Mouse (Mus musculus) intestine, postnatal 0 days (tissue): Measurements from ENCODE around the gene Ttll10. TPM values are rescaled to one million over a fixed set of nuclear protein-coding genes. Genes with fewer than 3 reads are reported as not detected.
A peak's percentile ranks its signal among the peaks of the same experiment; 100 is the strongest.

Experiments
- ATAC-seq: fragments of 200-750 bp; cut with Nextera tagmentation; 2 replicates; pipeline ENCODE4 v1.8.0; 2017; ENCODE audit warnings: mild to moderate bottlenecking, moderate TSS enrichment, moderate library complexity
- H3K27ac ChIP-seq: fragments of 300-500 bp; sonication (generic); 2 replicates; pipeline ENCODE4 v1.5.1; 2014; ENCODE audit warnings: mild to moderate bottlenecking, low read depth, low read length, moderate library complexity
- H3K27me3 ChIP-seq: fragments of 300-500 bp; sonication (generic); replicated peaks from 2 replicates; pipeline ENCODE4 v1.6.1; 2014; ENCODE audit warnings: low read length, mixed read lengths; ENCODE audit not compliant: control insufficient read depth, insufficient read depth
- H3K36me3 ChIP-seq: fragments of 300-500 bp; sonication (generic); 2 replicates; pipeline ENCODE4 v1.6.1; 2014; ENCODE audit warnings: mild to moderate bottlenecking, moderate library complexity; ENCODE audit not compliant: control insufficient read depth, insufficient read depth
- H3K4me1 ChIP-seq: fragments of 300-500 bp; sonication (generic); replicated peaks from 2 replicates; pipeline ENCODE4 v1.6.1; 2014; ENCODE audit warnings: antibody characterized with exemption, low read length, mixed read lengths; ENCODE audit not compliant: control insufficient read depth, insufficient read depth
- H3K4me2 ChIP-seq: fragments of 300-500 bp; sonication (generic); replicated peaks from 2 replicates; pipeline ENCODE4 v1.6.1; 2014; ENCODE audit warnings: low read depth, mild to moderate bottlenecking, moderate library complexity
- H3K4me3 ChIP-seq: fragments of 300-500 bp; sonication (generic); 2 replicates; pipeline ENCODE4 v1.5.1; 2014; ENCODE audit warnings: low read depth, low read length
- H3K9ac ChIP-seq: fragments of 300-500 bp; sonication (generic); 2 replicates; pipeline ENCODE4 v1.6.1; 2014; ENCODE audit warnings: mild to moderate bottlenecking, low read depth, low read length
- H3K9me3 ChIP-seq: fragments of 300-500 bp; sonication (generic); 2 replicates; pipeline ENCODE4 v1.6.1; 2016; ENCODE audit warnings: mixed run types; ENCODE audit not compliant: control insufficient read depth
- CTCF ChIP-seq: sonication (generic); IDR thresholded peaks from 2 replicates; pipeline ENCODE4 v1.5.1; 2016; ENCODE audit warnings: low read depth, mild to moderate bottlenecking, control low read depth, antibody characterized with exemption, moderate library complexity
- WGBS: fragments of 180-500 bp; shearing (Covaris S2); extraction: QIAGEN DNeasy Blood & Tissue Kit; methylation state at CpG from one replicate; pipeline ENCODE4 v1.1.7; 2014; 5-methylcytosine and 5-hydroxymethylcytosine counted together
- microRNA counts: library from miRNA; unstranded; fragments of <30 nt; microRNA quantifications from one replicate; lab custom pipeline; 2016
- microRNA-seq: library from miRNA; unstranded; fragments of <30 nt; microRNA quantifications from one replicate; pipeline ENCODE4, GENCODE M21; 2016
- polyA plus RNA-seq: library from polyadenylated mRNA; unstranded; fragments of >200 nt; fragmentation: Nextera tagmentation; extraction: Ambion mirVana; gene quantifications from 2 replicates; pipeline ENCODE4 v1.2.1, GENCODE M21; 2015

The Ttll10 gene
- polyA plus RNA-seq, 1 experiment from 2014 or later, result 2.1 TPM

DNA sequence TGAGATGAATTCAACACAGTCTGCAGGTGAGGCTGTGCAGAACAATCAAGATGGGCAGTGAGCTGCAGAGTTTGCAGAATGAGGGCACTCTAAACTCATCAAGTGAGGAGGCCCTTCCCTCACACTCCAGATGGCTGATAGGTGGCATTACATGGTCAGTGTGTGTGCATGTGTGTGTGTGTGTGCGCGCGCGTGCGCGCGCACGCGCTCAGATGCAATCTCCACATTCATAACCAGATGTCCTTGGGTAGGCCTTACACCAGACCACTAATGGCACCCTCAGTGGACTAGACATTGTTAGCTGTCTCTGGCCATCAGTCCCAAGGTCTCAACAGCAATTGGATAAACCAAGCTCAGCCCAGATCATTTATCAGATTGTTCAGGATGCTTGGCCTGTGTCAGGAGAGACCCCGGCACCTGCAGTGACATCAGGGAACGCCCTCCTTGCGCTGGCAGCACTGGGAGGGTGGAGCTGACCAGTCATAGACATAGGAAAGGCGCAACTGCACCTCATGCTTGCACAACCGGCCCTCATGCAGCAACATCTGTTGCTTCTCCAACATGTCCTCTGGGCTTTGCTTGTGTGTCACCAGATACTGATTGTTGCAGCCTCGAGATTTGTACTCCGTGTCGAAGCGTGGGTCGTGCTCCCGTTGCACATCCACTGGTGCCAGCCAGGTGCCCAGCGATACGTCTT, 67.9 kb downstream of the Ttll10 start:
- Histone ChIP-seq H3K9ac (peak overlapping the region; percentile 75; the same call in 1 of the 2 replicates), H3K36me3 (peaks cover 6% of the 10 kb centered on the region; the same call in 1 of the 2 replicates), H3K27ac (no peak overlapping the region; the same call in 1 of the 2 replicates), H3K4me2 (peak overlapping the region; percentile 98), H3K9me3 (no peaks in the 10 kb centered on the region), H3K4me3 (peak overlapping the region; percentile 90), H3K27me3 (no peaks in the 10 kb centered on the region), H3K4me1 (no peaks in the 10 kb centered on the region)
- 76% methylated on average over 22 of the region's 22 CpGs for WGBS
- ATAC-seq, result no peak
- peak; percentile 11; the same call in 1 of the 2 replicates for TF ChIP-seq CTCF

MicroRNAs encoded within 50 kb of the gene (microRNA counts, 519-probe panel; counts per million panel counts)
- microRNA mmu-miR-200a (lab: Ali Mortazavi, UCI), result 5,548 counts per million, percentile 92 among the panel's probes with 10 or more counts
- microRNA mmu-miR-200b (lab: Ali Mortazavi, UCI), result 6,052 counts per million, percentile 97 among the panel's probes with 10 or more counts
- microRNA mmu-miR-429 (lab: Ali Mortazavi, UCI), result 6,396 counts per million, percentile 100 among the panel's probes with 10 or more counts

Small RNA genes within 50 kb of the gene (microRNA-seq; reads per million reads assigned to microRNA genes)
- gene Mir200a (3,855 reads per million, percentile 89 among the genes with 10 or more reads in this experiment), gene Mir200b (36,869 reads per million, percentile 99 among the genes with 10 or more reads in this experiment), gene Mir429 (44,775 reads per million, percentile 99 among the genes with 10 or more reads in this experiment)

Other genes starting within 250 kb of the Ttll10 start
- gene Ccnl2, start 246.9 kb downstream of the Ttll10 start, polyA plus RNA-seq, result 54.7 and 65.1 TPM in 2 replicates
- gene Aurkaip1, start 228.1 kb downstream of the Ttll10 start, polyA plus RNA-seq, result 152 and 153 TPM in 2 replicates
- gene Mxra8, start 219.7 kb downstream of the Ttll10 start, polyA plus RNA-seq, result 38.5 and 39.9 TPM in 2 replicates
- gene Dvl1, start 212.0 kb downstream of the Ttll10 start, polyA plus RNA-seq, result 6.3 and 6.5 TPM in 2 replicates
- 0.16 and 0.22 TPM in 2 replicates for gene Tas1r3, start 196.1 kb downstream of the Ttll10 start, polyA plus RNA-seq
- 17.4 and 19.2 TPM in 2 replicates for gene Cptp, start 190.0 kb downstream of the Ttll10 start, polyA plus RNA-seq
- 19.9 and 20.9 TPM in 2 replicates for gene Ints11, start 189.9 kb downstream of the Ttll10 start, polyA plus RNA-seq
- 23.6 and 23.8 TPM in 2 replicates for gene Pusl1, start 167.6 kb downstream of the Ttll10 start, polyA plus RNA-seq
- 4.4 TPM in 2 replicates for gene Acap3, start 167.6 kb downstream of the Ttll10 start, polyA plus RNA-seq
- gene Ube2j2, start 115.6 kb downstream of the Ttll10 start, polyA plus RNA-seq, result 101 and 104 TPM in 2 replicates
- gene C1qtnf12, start 97.1 kb downstream of the Ttll10 start, polyA plus RNA-seq, result 129 and 138 TPM in 2 replicates
- gene B3galt6, start 66.8 kb downstream of the Ttll10 start, polyA plus RNA-seq, result 5.8 and 6.0 TPM in 2 replicates
- 219 and 222 TPM in 2 replicates for gene Sdf4, start 66.5 kb downstream of the Ttll10 start, polyA plus RNA-seq
- 0.14 and 0.35 TPM in 2 replicates for gene Tnfrsf4, start 45.6 kb downstream of the Ttll10 start, polyA plus RNA-seq
- gene Tnfrsf18, start 33.2 kb downstream of the Ttll10 start, polyA plus RNA-seq, result 0.55 and 0.56 TPM in 2 replicates
- gene 9430015G10Rik, start 50.6 kb upstream of the Ttll10 start, polyA plus RNA-seq, result 3.4 and 3.5 TPM in 2 replicates
- gene Rnf223, start 71.1 kb upstream of the Ttll10 start, polyA plus RNA-seq, result not detected in 2 replicates
- 15.1 and 17.7 TPM in 2 replicates for gene Agrn, start 138.1 kb upstream of the Ttll10 start, polyA plus RNA-seq
- 36.0 and 40.5 TPM in 2 replicates for gene Isg15, start 141.4 kb upstream of the Ttll10 start, polyA plus RNA-seq
- gene AW011738, start 143.9 kb upstream of the Ttll10 start, polyA plus RNA-seq, result 0.85 and 0.93 TPM in 2 replicates
- gene Perm1, start 156.5 kb upstream of the Ttll10 start, polyA plus RNA-seq, result 0.39 and 0.47 TPM in 2 replicates
- gene Plekhn1, start 175.4 kb upstream of the Ttll10 start, polyA plus RNA-seq, result 8.3 and 8.6 TPM in 2 replicates
- gene Noc2l, start 176.6 kb upstream of the Ttll10 start, polyA plus RNA-seq, result 19.9 and 20.4 TPM in 2 replicates
- 0.18 TPM in 1 of 2 replicates, not detected in the other for gene Samd11, start 196.2 kb upstream of the Ttll10 start, polyA plus RNA-seq